Mouse (Mus musculus) gastrocnemius, postnatal 10 days (tissue): ENCODE data around the gene Zswim8. TPM values are rescaled to one million over a fixed set of nuclear protein-coding genes. Genes with fewer than 3 reads are reported as not detected.

Experiments used
- DNase-seq: peaks from one replicate; pipeline ENCODE4 v3.0.0; 2021; ENCODE audit warnings: mixed read lengths
- long read RNA-seq, 2 experiments: library from polyadenylated mRNA; stranded (forward); transcript quantifications; one replicate each; pipeline ENCODE4 v2.0.0; 2021
- total RNA-seq, 2 experiments: library from RNA; stranded (reverse); gene quantifications; 2 replicates each; pipeline ENCODE4 v1.2.3; 2021

Gene Zswim8
- total RNA-seq = 10 to 100 TPM; 46.8 to 62.9 TPM
- long read RNA-seq, experiment 1, partial matches to known transcripts = 9 of 13 reads
- long read RNA-seq, experiment 1, other reads (novel, unspliced or antisense) = 4 of 13 reads
- long read RNA-seq, experiment 2, full-length matches to known transcripts = 1 of 13 reads
- long read RNA-seq, experiment 2, partial matches to known transcripts = 8 of 13 reads
- long read RNA-seq, experiment 2, other reads (novel, unspliced or antisense) = 4 of 13 reads

- peak; percentile 89 for DNase-seq
These were observed at the start of gene Zswim8 for GRCm38 (mm10) chr14:20707201-20708190. Zswim8 (plus strand) TSS chr14:20707552.

GRCm38 (mm10) chr14:20658326-20658725, 49.0 kb upstream of the Zswim8 start:
- no peak for DNase-seq

- DNase-seq = no peak
These were observed 48.5 kb upstream of the Zswim8 start for GRCm38 (mm10) chr14:20658902-20659301.

GRCm38 (mm10) chr14:20659687-20660086, 47.7 kb upstream of the Zswim8 start:
- no peak for DNase-seq

GRCm38 (mm10) chr14:20660827-20661660, 46.3 kb upstream of the Zswim8 start:
- peak; percentile 90 for DNase-seq

- DNase-seq = peak; percentile 36
These were observed 45.6 kb upstream of the Zswim8 start for GRCm38 (mm10) chr14:20661661-20662331.

- DNase-seq = no peak
These were observed 44.6 kb upstream of the Zswim8 start for GRCm38 (mm10) chr14:20662740-20663139.

- no peak for DNase-seq
These were observed 43.8 kb upstream of the Zswim8 start for GRCm38 (mm10) chr14:20663601-20664000.

GRCm38 (mm10) chr14:20664436-20664835, 42.9 kb upstream of the Zswim8 start:
- peak; percentile 31 for DNase-seq

- DNase-seq = no peak
These were observed 39.9 kb upstream of the Zswim8 start for GRCm38 (mm10) chr14:20667469-20667868.

GRCm38 (mm10) chr14:20668154-20668810, 39.1 kb upstream of the Zswim8 start, which contains the start of gene Synpo2l:
Synpo2l (minus strand) TSS chr14:20668354.
- peak; percentile 59 for DNase-seq

- peak; percentile 44 for DNase-seq
These were observed 34.4 kb upstream of the Zswim8 start for GRCm38 (mm10) chr14:20672990-20673389.

- DNase-seq = no peak
These were observed 33.7 kb upstream of the Zswim8 start for GRCm38 (mm10) chr14:20673735-20674063.

GRCm38 (mm10) chr14:20674064-20674833, 33.1 kb upstream of the Zswim8 start, which contains the start of gene Sec24c:
Sec24c (plus strand) TSS chr14:20674308.
- peak; percentile 100 for DNase-seq

GRCm38 (mm10) chr14:20677906-20678305, 29.4 kb upstream of the Zswim8 start:
- DNase-seq = no peak

GRCm38 (mm10) chr14:20681742-20682141, 25.6 kb upstream of the Zswim8 start:
- DNase-seq = no peak

- no peak for DNase-seq
These were observed 24.9 kb upstream of the Zswim8 start for GRCm38 (mm10) chr14:20682498-20682897.

GRCm38 (mm10) chr14:20686576-20686975, 20.8 kb upstream of the Zswim8 start:
- DNase-seq = no peak

GRCm38 (mm10) chr14:20689009-20689408, 18.3 kb upstream of the Zswim8 start:
- DNase-seq = no peak

GRCm38 (mm10) chr14:20691772-20692171, 15.6 kb upstream of the Zswim8 start:
- DNase-seq = no peak
